Mouse (Mus musculus): ENCODE data around the gene Fam181b. TPM values are rescaled to one million over a fixed set of nuclear protein-coding genes. Genes with fewer than 3 reads are reported as not detected.

Gene Fam181b
- polyA plus RNA-seq (2017; shearing (Covaris generic)), result not detected

DNA sequence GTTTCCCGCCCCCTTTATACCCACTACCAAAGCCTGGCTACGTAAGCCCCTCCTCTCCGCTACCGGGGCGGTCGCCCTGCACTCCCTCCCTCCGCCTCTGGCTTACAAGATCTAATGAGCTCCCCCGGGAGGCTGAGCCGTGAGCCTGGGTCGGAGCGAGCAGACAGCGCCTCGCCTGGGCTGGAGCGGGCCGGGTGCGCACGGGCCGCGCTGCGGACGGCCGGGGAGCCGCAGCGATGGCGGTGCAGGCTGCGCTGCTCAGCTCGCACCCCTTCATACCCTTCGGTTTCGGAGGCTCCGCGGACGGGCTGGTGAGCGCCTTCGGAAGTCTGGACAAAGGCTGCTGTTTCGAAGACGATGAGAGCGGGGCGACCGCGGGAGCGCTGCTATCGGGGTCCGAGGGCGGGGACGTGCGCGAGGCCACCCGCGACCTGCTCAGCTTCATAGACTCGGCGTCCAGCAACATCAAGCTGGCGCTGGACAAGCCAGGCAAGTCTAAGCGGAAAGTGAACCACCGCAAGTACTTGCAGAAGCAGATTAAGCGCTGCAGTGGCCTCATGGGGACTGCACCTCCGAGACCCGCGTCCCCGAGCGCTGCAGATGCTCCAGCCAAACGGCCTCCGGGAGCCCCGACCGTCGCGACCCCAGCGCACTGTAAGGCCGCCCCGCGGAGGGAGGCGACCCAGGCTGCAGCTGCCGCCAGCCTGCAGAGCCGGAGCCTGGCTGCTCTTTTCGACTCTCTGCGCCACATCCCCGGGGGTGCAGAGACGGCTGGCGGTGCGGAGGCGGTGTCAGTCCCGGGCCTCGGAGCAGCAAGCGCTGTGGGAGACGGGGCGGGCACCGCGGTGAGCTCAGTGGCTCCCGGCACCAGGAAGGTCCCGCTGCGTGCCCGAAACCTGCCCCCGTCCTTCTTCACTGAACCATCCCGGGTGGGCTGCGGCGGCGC is at the start of gene Fam181b:
Gene Fam181b, plus strand, starts transcription at position 81 of the 946 bp plus-strand sequence.

Other genes with a start within 250 kb of the Fam181b start
- 4.3 TPM for gene Ddias, start 205.6 kb upstream of the Fam181b start, polyA plus RNA-seq (2017; shearing (Covaris generic))
- gene Prcp, start 205.4 kb upstream of the Fam181b start, polyA plus RNA-seq (2017; shearing (Covaris generic)), result 21.5 TPM